Mouse (Mus musculus): ENCODE measurements around the gene Zfhx3.

The Zfhx3 gene

GRCm38 (mm10) chr8:108019651-108020050, 77.2 kb downstream of the Zfhx3 start:
- no peak for DNase-seq (ENCODE audit: low spot score in 2 of 2)

- DNase-seq (ENCODE audit: low spot score in 2 of 2), result no peak
These were observed 80.0 kb downstream of the Zfhx3 start for GRCm38 (mm10) chr8:108022404-108022803.

GRCm38 (mm10) chr8:108024331-108024730, 81.9 kb downstream of the Zfhx3 start:
- no peak for DNase-seq (ENCODE audit: low spot score in 2 of 2)

- no peak for DNase-seq (ENCODE audit: low spot score in 2 of 2)
These were observed 82.8 kb downstream of the Zfhx3 start for GRCm38 (mm10) chr8:108025249-108025648.

- DNase-seq (ENCODE audit: low spot score in 2 of 2), result no peak
These were observed 84.4 kb downstream of the Zfhx3 start for GRCm38 (mm10) chr8:108026557-108027440.

- DNase-seq (ENCODE audit: low spot score in 2 of 2), result no peak
These were observed 85.1 kb downstream of the Zfhx3 start for GRCm38 (mm10) chr8:108027561-108028025.

GRCm38 (mm10) chr8:108028440-108028839, 86.0 kb downstream of the Zfhx3 start:
- DNase-seq (ENCODE audit: low spot score in 2 of 2), result no peak

- DNase-seq (ENCODE audit: low spot score in 2 of 2), result no peak
These were observed 88.7 kb downstream of the Zfhx3 start for GRCm38 (mm10) chr8:108031159-108031558.

- DNase-seq (ENCODE audit: low spot score in 2 of 2), result no peak
These were observed 91.6 kb downstream of the Zfhx3 start for GRCm38 (mm10) chr8:108034070-108034469.

- DNase-seq (ENCODE audit: low spot score in 2 of 2), result no peak
These were observed 92.3 kb downstream of the Zfhx3 start for GRCm38 (mm10) chr8:108034726-108035125.

- no peak for DNase-seq (ENCODE audit: low spot score in 2 of 2)
These were observed 101.2 kb downstream of the Zfhx3 start for GRCm38 (mm10) chr8:108043618-108044017.

- no peak for DNase-seq (ENCODE audit: low spot score in 2 of 2)
These were observed 101.7 kb downstream of the Zfhx3 start for GRCm38 (mm10) chr8:108044185-108044584.

GRCm38 (mm10) chr8:108056241-108056640, 113.8 kb downstream of the Zfhx3 start:
- no peak for DNase-seq (ENCODE audit: low spot score in 2 of 2)

GRCm38 (mm10) chr8:108061972-108062371, 119.5 kb downstream of the Zfhx3 start:
- no peak for DNase-seq (ENCODE audit: low spot score in 2 of 2)

GRCm38 (mm10) chr8:108067111-108067510, 124.7 kb downstream of the Zfhx3 start:
- DNase-seq (ENCODE audit: low spot score in 2 of 2), result no peak

GRCm38 (mm10) chr8:108068195-108068594, 125.8 kb downstream of the Zfhx3 start:
- DNase-seq (ENCODE audit: low spot score in 2 of 2), result no peak

- DNase-seq (ENCODE audit: low spot score in 2 of 2), result no peak
These were observed 128.0 kb downstream of the Zfhx3 start for GRCm38 (mm10) chr8:108070438-108070837.

GRCm38 (mm10) chr8:108072126-108072746, 129.8 kb downstream of the Zfhx3 start:
- DNase-seq (ENCODE audit: low spot score in 2 of 2), result no peak

GRCm38 (mm10) chr8:108072853-108073252, 130.4 kb downstream of the Zfhx3 start:
- DNase-seq (ENCODE audit: low spot score in 2 of 2), result no peak

- DNase-seq (ENCODE audit: low spot score in 2 of 2), result no peak
These were observed 132.7 kb downstream of the Zfhx3 start for GRCm38 (mm10) chr8:108075176-108075575.

- DNase-seq (ENCODE audit: low spot score in 2 of 2), result no peak
These were observed 136.3 kb downstream of the Zfhx3 start for GRCm38 (mm10) chr8:108078726-108079125.

GRCm38 (mm10) chr8:108086913-108087312, 144.5 kb downstream of the Zfhx3 start:
- no peak for DNase-seq (ENCODE audit: low spot score in 2 of 2)

- DNase-seq (ENCODE audit: low spot score in 2 of 2), result no peak
These were observed 147.2 kb downstream of the Zfhx3 start for GRCm38 (mm10) chr8:108089632-108090031.

Measured in spleen, postnatal 4 days (tissue).